Mouse (Mus musculus): ENCODE data around the gene Arhgap42.

The Arhgap42 gene

DNA sequence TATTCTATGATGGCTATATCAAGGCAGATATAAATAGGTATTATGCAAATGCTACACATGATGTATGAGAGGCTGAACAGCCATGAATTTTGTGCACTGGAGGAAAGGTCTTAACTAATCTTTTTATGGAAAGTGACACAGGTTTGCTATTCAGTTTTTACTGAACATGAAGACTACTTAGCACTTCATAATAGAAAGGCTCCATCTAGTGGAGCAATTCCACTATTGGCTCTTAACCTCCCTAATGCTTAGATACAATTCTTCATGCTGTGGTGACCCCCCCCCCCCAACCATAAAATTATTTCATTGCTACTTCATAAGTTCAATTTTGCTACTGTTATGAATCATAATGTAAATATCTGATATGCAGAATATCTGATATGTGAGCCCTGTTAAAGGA lies 237.7 kb downstream of the Arhgap42 start:
- no peak for DNase-seq

DNA sequence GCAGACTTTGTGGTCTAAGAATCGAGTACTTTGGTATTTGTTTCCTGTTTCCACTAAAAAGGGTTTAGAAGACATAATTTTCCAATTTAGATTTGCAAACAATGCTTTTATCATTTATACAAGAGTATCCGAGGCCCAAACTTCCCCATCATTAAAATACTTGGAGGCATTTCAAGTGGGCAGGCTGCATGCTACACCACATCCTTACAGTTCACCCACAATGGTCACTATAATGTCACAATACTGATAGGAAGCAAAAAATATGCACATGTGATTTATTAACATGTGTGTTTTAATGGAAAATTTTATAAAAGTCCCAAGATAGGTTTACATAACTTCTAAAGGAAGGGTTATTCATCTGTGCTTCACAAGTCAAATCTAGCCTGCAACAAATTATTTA lies 242.4 kb downstream of the Arhgap42 start:
- DNase-seq, result no peak

DNA sequence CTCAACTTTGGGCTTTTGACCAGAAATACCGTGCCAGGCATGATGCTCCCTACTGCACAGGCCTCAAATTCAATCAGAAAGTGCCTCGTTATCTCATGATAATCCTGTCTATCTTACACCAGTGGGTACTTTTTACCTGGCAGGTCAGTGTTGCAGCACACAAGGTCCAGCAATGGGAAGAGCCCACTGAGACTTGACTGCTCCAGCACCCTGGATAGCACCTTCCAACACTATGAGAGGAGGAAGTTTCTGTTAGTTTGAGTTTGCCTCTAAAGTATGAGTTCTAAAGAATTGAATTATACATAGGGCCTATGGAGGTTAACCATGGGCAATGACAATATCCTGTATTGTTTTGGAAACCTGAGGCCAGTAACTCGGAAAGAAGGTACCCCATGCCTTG lies 256.6 kb downstream of the Arhgap42 start:
- no peak for DNase-seq

DNA sequence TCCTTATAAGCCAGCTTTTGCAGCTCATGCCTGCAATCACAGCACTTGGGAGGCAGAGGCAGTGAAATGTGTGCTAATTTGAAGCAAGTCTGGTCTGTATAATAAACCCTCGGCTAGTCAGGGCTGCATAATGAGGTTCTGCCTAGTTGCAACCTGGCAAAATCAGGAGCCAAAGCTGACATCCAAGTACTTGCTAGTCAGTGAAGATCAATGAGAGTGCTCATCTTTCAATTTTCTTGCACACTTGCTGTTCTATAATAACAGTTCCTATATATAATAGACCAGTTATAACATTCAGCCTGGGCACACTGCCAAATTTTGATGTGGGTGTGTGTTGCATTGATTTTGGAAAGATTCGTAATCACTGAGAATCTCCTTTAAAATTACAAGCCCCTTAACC lies 261.1 kb downstream of the Arhgap42 start:
- DNase-seq, result no peak

DNA sequence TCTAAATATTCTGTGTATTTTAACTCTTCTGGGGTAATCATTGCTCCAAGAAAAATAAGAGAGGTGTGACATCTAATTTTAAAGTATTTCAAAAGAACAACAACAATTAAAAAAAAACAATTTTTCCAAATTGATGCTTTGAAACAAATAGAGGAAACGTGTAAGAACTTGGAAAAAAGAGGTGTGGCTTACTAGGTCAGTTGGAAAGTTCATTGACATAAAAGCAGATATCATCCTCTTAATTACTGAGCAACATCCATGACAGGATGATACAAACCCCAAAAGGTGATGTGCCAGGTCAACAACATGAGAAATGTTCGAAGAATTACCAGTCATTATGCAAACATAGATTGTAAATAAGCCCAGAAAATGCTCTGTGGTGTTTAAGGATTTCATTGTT lies 267.4 kb downstream of the Arhgap42 start, which contains the start of gene Gm16485:
Gene Gm16485, plus strand, starts transcription at position 301 of the 400 bp plus-strand sequence.
- DNase-seq, result no peak

- DNase-seq, result no peak
Measured at GRCm38 (mm10) chr9:8970240-8970639, 268.7 kb downstream of the Arhgap42 start.

DNA sequence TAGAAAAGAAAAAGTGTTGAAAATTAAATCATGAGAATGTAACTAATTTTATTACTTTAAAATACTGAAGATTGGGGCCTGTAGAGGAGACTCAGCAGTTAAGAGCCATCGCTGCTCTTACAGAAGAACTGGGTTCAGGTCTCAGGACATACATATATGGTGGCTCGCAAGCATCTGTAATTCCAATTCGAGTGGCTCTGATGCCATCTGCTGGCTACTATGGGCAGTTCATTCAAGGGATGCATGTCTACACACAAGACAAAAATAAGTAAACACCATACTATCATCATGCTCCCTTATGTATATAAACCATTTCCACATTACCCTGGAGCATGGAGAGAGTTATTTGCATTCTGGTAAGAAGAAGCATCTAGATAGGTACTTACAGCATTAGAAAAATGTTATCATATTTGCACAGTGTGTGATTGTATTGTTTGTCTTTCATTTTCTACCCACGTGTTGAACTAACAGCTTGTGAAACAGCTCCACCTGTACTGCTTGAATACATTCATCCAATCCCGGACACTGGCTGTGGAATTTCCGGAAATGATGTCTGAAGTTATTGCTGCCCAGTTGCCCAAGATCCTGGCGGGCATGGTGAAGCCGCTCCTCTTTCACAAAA lies 274.3 kb downstream of the Arhgap42 start:
- peak; percentile 13 for DNase-seq

DNA sequence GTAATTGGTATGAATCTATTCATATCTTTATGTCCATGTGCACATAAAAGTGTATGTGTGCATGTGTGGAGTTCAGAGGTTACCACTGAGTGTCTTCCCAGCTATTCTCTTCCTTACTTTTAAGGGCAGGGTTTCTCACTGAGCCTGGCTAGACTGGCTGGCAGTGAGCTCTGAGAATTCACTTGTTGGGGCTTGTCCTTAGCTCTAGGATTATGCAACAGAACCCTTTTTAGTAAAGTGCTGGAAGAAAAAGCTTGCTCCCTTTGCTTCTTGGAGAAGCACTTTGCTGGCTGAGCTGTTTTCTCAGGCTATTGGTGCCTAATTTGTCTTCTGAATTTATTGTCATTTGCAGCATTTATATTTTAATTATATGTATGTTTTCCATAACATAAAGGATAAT lies 285.6 kb downstream of the Arhgap42 start:
- DNase-seq, result no peak

Measured in layer of hippocampus, adult 9-11 months (tissue).